In genomic region chr8:46078866-46079265, GRCm38 (mm10) we compare ENCODE assay signal across 20 mouse cellular contexts.
"Had no signal": no experiment of that assay in that cellular context is flagged by ENCODE, and none has a peak within 500 bp of the region (broad histone marks: within the 10 kb centered on the region; RNA-seq: fewer than 3 reads in every experiment).

No protein-coding gene starts in this region.

- H3K27ac ChIP-seq: macrophage; midbrain, embryonic 10.5 days; midbrain, embryonic 12.5 days; neural tube, embryonic 13.5 days; neural tube, embryonic 15.5 days had no signal

- H3K4me1 ChIP-seq: midbrain, embryonic 10.5 days; midbrain, embryonic 12.5 days; neural tube, embryonic 13.5 days; neural tube, embryonic 15.5 days had no signal

- H3K27me3 ChIP-seq: midbrain, embryonic 12.5 days; neural tube, embryonic 13.5 days; neural tube, embryonic 15.5 days had no signal

- H3K4me2 ChIP-seq: lung, embryonic 14.5 days; midbrain, embryonic 12.5 days; neural tube, embryonic 13.5 days; neural tube, embryonic 15.5 days had no signal

- H3K9ac ChIP-seq: liver, postnatal 0 days; lung, embryonic 14.5 days; midbrain, embryonic 12.5 days; neural tube, embryonic 13.5 days; neural tube, embryonic 15.5 days had no signal

- DNase-seq: liver, postnatal 0 days; lung, embryonic 14.5 days; lung, postnatal 14 days; lung, postnatal 36 days; midbrain, embryonic 14.5 days; retina, postnatal 1 day; right cerebral cortex, adult 18-20 months; right cerebral cortex, postnatal 25 days; right cerebral cortex, postnatal 4 days; spleen, adult 18-20 months; thymus, adult 18-20 months; thymus, postnatal 14 days; thymus, postnatal 36 days had no signal

- ATAC-seq: liver, postnatal 0 days; midbrain, embryonic 16.5 days had no signal

- H3K9me3 ChIP-seq: midbrain, embryonic 10.5 days; midbrain, embryonic 12.5 days; neural tube, embryonic 13.5 days; neural tube, embryonic 15.5 days had no signal

- H3K4me3 ChIP-seq: midbrain, embryonic 10.5 days; midbrain, embryonic 12.5 days; myocyte; neural tube, embryonic 13.5 days; neural tube, embryonic 15.5 days had no signal
